10 mouse cellular contexts compared by ENCODE assay signal in the genomic region with DNA sequence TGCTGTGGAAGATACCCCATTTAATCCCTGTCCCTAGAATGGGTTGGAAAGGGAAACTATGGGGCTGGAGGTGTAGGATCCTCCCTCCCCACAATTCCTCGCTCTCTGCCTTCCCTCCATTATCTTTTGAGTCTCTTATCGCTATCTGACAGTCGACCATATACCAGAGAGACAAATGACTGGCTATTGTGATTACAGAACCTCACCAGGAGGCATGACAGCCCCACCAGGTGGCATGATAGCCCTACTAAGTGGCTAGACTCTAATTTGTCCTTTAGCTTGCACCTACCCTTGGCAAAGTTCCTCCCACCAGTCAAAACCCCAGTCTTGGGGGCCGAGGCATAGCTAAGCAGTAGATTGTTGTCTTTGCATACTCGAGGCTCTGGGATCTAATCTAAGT. TPM values are rescaled to one million over a fixed set of nuclear protein-coding genes. Genes with fewer than 3 reads are reported as not detected.
DNase-seq lines count a peak whose midpoint lies in the region; ATAC-seq and TF ChIP-seq lines count a peak whose summit lies in the region.
"Had no signal": no experiment of that assay in that cellular context is flagged by ENCODE, and none has a peak within 500 bp of the region (broad histone marks: within the 10 kb centered on the region; RNA-seq: fewer than 3 reads in every experiment).

No protein-coding gene starts in this region.

- no peaks in the 10 kb centered on the region for H3K9me3 ChIP-seq in kidney, postnatal 0 days (replicated peaks; ENCODE audit: low read length)
- no peaks in the 10 kb centered on the region for H3K9me3 ChIP-seq in embryonic facial prominence, embryonic 15.5 days (replicated peaks)
- no peaks in the 10 kb centered on the region for H3K9me3 ChIP-seq in limb, embryonic 12.5 days
- no peaks in the 10 kb centered on the region for H3K9me3 ChIP-seq in midbrain, postnatal 0 days (ENCODE audit: low read length)

- 62% methylated on average over 5 of the region's 5 CpGs for WGBS in kidney, postnatal 0 days
- WGBS in embryonic facial prominence, embryonic 15.5 days = 59% methylated on average over 5 of the region's 5 CpGs
- 31% methylated on average over 5 of the region's 5 CpGs for WGBS in limb, embryonic 12.5 days
- WGBS in midbrain, postnatal 0 days = 45% methylated on average over 5 of the region's 5 CpGs

- H3K27ac ChIP-seq in kidney, postnatal 0 days = no peak overlapping the region
- H3K27ac ChIP-seq in embryonic facial prominence, embryonic 15.5 days (replicated peaks) = no peak overlapping the region
- H3K27ac ChIP-seq in limb, embryonic 12.5 days = no peak overlapping the region
- peak overlapping the region; percentile 49 for H3K27ac ChIP-seq in midbrain, postnatal 0 days (ENCODE audit: low read depth, low read length)

- ATAC-seq in kidney, postnatal 0 days (replicated peaks; ENCODE audit: low FRiP score, low read depth) = no peak
- ATAC-seq in embryonic facial prominence, embryonic 15.5 days (ENCODE audit: insufficient number of reproducible peaks, low FRiP score, low TSS enrichment, low read depth) = no peak
- ATAC-seq in limb, embryonic 12.5 days (ENCODE audit: insufficient number of reproducible peaks, insufficient read depth, low FRiP score, low TSS enrichment, low read depth) = no peak
- no peak for ATAC-seq in midbrain, postnatal 0 days (ENCODE audit: low FRiP score)

- no peak for TF ChIP-seq CTCF in kidney, postnatal 0 days (IDR thresholded peaks at IDR 0.05; ENCODE audit: low read depth)
- TF ChIP-seq CTCF in midbrain, postnatal 0 days (IDR thresholded peaks at IDR 0.05) = no peak

- H3K27me3 ChIP-seq in kidney, postnatal 0 days (ENCODE audit: insufficient read depth, low read length) = no peaks in the 10 kb centered on the region
- H3K27me3 ChIP-seq in embryonic facial prominence, embryonic 15.5 days = no peaks in the 10 kb centered on the region; the same call in none of the 2 replicates
- H3K27me3 ChIP-seq in limb, embryonic 12.5 days = peaks cover 54% of the 10 kb centered on the region
- H3K27me3 ChIP-seq in midbrain, postnatal 0 days (ENCODE audit: insufficient read depth, low read length) = no peaks in the 10 kb centered on the region

- H3K4me3 ChIP-seq in kidney, postnatal 0 days (replicated peaks; ENCODE audit: low read depth, low read length) = no peak overlapping the region
- H3K4me3 ChIP-seq in embryonic facial prominence, embryonic 15.5 days (replicated peaks) = no peak overlapping the region
- no peak overlapping the region; the same call in 1 of the 2 replicates for H3K4me3 ChIP-seq in limb, embryonic 12.5 days (replicated peaks)
- no peak overlapping the region for H3K4me3 ChIP-seq in midbrain, postnatal 0 days (ENCODE audit: low read depth, low read length)

- DNase-seq in kidney, postnatal 0 days (ENCODE audit: low spot score) = no peak
- no peak for DNase-seq in kidney, adult 18-20 months
- no peak for DNase-seq in midbrain, postnatal 0 days (ENCODE audit: low spot score)
- DNase-seq in cerebellum, adult 9-11 months = no peak
- no peak for DNase-seq in urinary bladder, postnatal 25 days (ENCODE audit: low spot score)
- DNase-seq: cerebellum, adult 11-12 months; kidney, adult 9 months; left cerebral cortex, postnatal 4 days had no signal

- no peak overlapping the region for H3K9ac ChIP-seq in kidney, postnatal 0 days (ENCODE audit: low read depth, low read length)
- no peak overlapping the region for H3K9ac ChIP-seq in embryonic facial prominence, embryonic 15.5 days
- H3K9ac ChIP-seq in limb, embryonic 12.5 days (replicated peaks) = no peak overlapping the region
- H3K9ac ChIP-seq in midbrain, postnatal 0 days (replicated peaks; ENCODE audit: low read length, poor library complexity, severe bottlenecking) = no peak overlapping the region

- H3K4me2 ChIP-seq in kidney, postnatal 0 days (ENCODE audit: low read length) = 0 out of 2 replicates have a peak overlapping the region, but pooled peaks have one; percentile 30
- H3K4me2 ChIP-seq in embryonic facial prominence, embryonic 15.5 days (replicated peaks) = peak overlapping the region; percentile 35; the same call in 1 of the 2 replicates
- H3K4me2 ChIP-seq in limb, embryonic 12.5 days = peak overlapping the region; percentile 48
- no peak overlapping the region for H3K4me2 ChIP-seq in midbrain, postnatal 0 days (ENCODE audit: low read depth, low read length, poor library complexity, severe bottlenecking)

- peaks cover 14% of the 10 kb centered on the region for H3K4me1 ChIP-seq in kidney, postnatal 0 days (replicated peaks; ENCODE audit: insufficient read depth, low read length)
- H3K4me1 ChIP-seq in embryonic facial prominence, embryonic 15.5 days = peaks cover 15% of the 10 kb centered on the region
- H3K4me1 ChIP-seq in limb, embryonic 12.5 days (replicated peaks) = peaks cover 25% of the 10 kb centered on the region
- peaks cover 57% of the 10 kb centered on the region for H3K4me1 ChIP-seq in midbrain, postnatal 0 days (ENCODE audit: insufficient read depth, low read length)

- no peaks in the 10 kb centered on the region for H3K36me3 ChIP-seq in kidney, postnatal 0 days (ENCODE audit: insufficient read depth, low read length)
- H3K36me3 ChIP-seq in embryonic facial prominence, embryonic 15.5 days = no peaks in the 10 kb centered on the region
- H3K36me3 ChIP-seq in limb, embryonic 12.5 days = no peaks in the 10 kb centered on the region
- H3K36me3 ChIP-seq in midbrain, postnatal 0 days (ENCODE audit: insufficient read depth, low read length) = peaks cover 5% of the 10 kb centered on the region; the same call in 1 of the 2 replicates

RNA-seq across cellular contexts. Expression of a gene that starts 30.2 kb away (rescaled TPM):
- 5.9 and 6.7 TPM in 2 replicates for polyA plus RNA-seq in kidney, postnatal 0 days (2015; fragmentation: Nextera tagmentation; extraction: Ambion mirVana)
- 1.7 and 1.8 TPM in 2 replicates for polyA plus RNA-seq in embryonic facial prominence, embryonic 15.5 days (2015; fragmentation: Nextera tagmentation; extraction: Ambion mirVana)
- 1.8 and 2.4 TPM in 2 replicates for polyA plus RNA-seq in limb, embryonic 12.5 days (2016; fragmentation: Nextera tagmentation; extraction: Ambion mirVana)
- 382 and 409 TPM in 2 replicates for total RNA-seq in midbrain, postnatal 0 days (2014; rRNA removed)
- 74.3 and 75.7 TPM in 2 replicates for polyA plus RNA-seq in midbrain, postnatal 0 days (2015; fragmentation: Nextera tagmentation; extraction: Ambion mirVana)

RNA-seq across cellular contexts. Expression of a gene that starts 49.6 kb away (rescaled TPM):
- polyA plus RNA-seq in kidney, postnatal 0 days (2015; fragmentation: Nextera tagmentation; extraction: Ambion mirVana) = 97.5 and 116 TPM in 2 replicates
- polyA plus RNA-seq in embryonic facial prominence, embryonic 15.5 days (2015; fragmentation: Nextera tagmentation; extraction: Ambion mirVana) = 39.9 and 45.0 TPM in 2 replicates
- polyA plus RNA-seq in limb, embryonic 12.5 days (2016; fragmentation: Nextera tagmentation; extraction: Ambion mirVana) = 16.3 and 16.8 TPM in 2 replicates
- 250 and 291 TPM in 2 replicates for total RNA-seq in midbrain, postnatal 0 days (2014; rRNA removed)
- polyA plus RNA-seq in midbrain, postnatal 0 days (2015; fragmentation: Nextera tagmentation; extraction: Ambion mirVana) = 232 and 264 TPM in 2 replicates
